Mouse (Mus musculus) kidney, embryonic 16.5 days (tissue): ENCODE data around the gene Shisa2. TPM values are rescaled to one million over a fixed set of nuclear protein-coding genes. Genes with fewer than 3 reads are reported as not detected.

Source experiments
- ATAC-seq: fragments of 200-750 bp; cut with Nextera tagmentation; 2 replicates; pipeline ENCODE4 v1.8.0; 2017; ENCODE audit warnings: moderate TSS enrichment; ENCODE audit not compliant: low FRiP score, low TSS enrichment
- H3K27ac ChIP-seq: fragments of 300-500 bp; sonication (generic); 2 replicates; pipeline ENCODE4 v1.5.1; 2014; ENCODE audit warnings: low read length
- H3K27me3 ChIP-seq: fragments of 300-500 bp; sonication (generic); 2 replicates; pipeline ENCODE4 v1.6.1; 2014; ENCODE audit warnings: low read length, control low read depth, mixed read lengths; ENCODE audit not compliant: insufficient read depth
- H3K36me3 ChIP-seq: fragments of 300-500 bp; sonication (generic); 2 replicates; pipeline ENCODE4 v1.6.1; 2014; ENCODE audit warnings: low read length, control low read depth, mixed read lengths; ENCODE audit not compliant: insufficient read depth
- H3K4me1 ChIP-seq: fragments of 300-500 bp; sonication (generic); 2 replicates; pipeline ENCODE4 v1.6.1; 2014; ENCODE audit warnings: low read length, control low read depth, mixed read lengths; ENCODE audit not compliant: insufficient read depth
- H3K4me2 ChIP-seq: fragments of 300-500 bp; sonication (generic); replicated peaks from 2 replicates; pipeline ENCODE4 v1.6.1; 2014; ENCODE audit warnings: low read depth, low read length
- H3K4me3 ChIP-seq: fragments of 300-500 bp; sonication (generic); 2 replicates; pipeline ENCODE4 v1.5.1; 2014; ENCODE audit warnings: mild to moderate bottlenecking, low read length
- H3K9ac ChIP-seq: fragments of 300-500 bp; sonication (generic); replicated peaks from 2 replicates; pipeline ENCODE4 v1.6.1; 2014; ENCODE audit warnings: low read length
- H3K9me3 ChIP-seq: fragments of 300-500 bp; sonication (generic); 2 replicates; pipeline ENCODE4 v1.6.1; 2016; ENCODE audit warnings: low read length, control low read depth
- WGBS: fragments of 180-500 bp; shearing (Covaris S2); extraction: QIAGEN DNeasy Blood & Tissue Kit; methylation state at CpG from one replicate; pipeline ENCODE4 v1.1.7; 2014; 5-methylcytosine and 5-hydroxymethylcytosine counted together
- polyA plus RNA-seq: library from polyadenylated mRNA; unstranded; fragments of >200 nt; fragmentation: Nextera tagmentation; extraction: Ambion mirVana; gene quantifications from 2 replicates; pipeline ENCODE4 v1.2.1, GENCODE M21; 2015

Shisa2 gene
- polyA plus RNA-seq, 1 experiment from 2014 or later: 12.8 TPM

DNA sequence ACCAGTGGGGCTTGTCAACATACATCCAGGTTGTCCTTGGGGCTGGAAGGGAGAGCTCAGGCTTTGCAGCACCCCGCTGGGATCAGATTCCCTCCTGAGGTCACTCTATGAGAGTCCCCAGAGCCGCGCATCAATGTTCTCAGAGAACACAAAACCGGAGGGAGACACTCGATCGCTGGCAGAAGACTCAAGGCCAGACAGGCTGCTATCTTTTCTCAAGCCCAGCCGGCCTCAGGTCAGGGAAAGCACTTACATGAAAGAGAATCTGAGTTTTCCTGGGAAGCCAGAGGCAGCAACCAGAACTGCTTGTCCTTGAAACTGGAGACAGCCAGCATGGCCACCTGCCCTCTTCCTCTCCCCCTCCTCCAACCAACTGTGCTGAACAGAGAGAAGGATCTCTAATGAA, 52.5 kb downstream of the Shisa2 start:
- Histone ChIP-seq H3K9me3 (no peaks in the 10 kb centered on the region), H3K27me3 (0 out of 2 replicates have a peak, but pooled peaks cover 3% of the 10 kb centered on the region), H3K4me1 (peaks cover 24% of the 10 kb centered on the region), H3K4me3 (no peak overlapping the region), H3K9ac (no peak overlapping the region), H3K4me2 (no peak overlapping the region), H3K27ac (peak overlapping the region; percentile 50), H3K36me3 (no peaks in the 10 kb centered on the region)
- peak; percentile 92 for ATAC-seq
- WGBS: 47% methylated on average over 7 of the region's 7 CpGs

Other genes with a start within 250 kb of the Shisa2 start
- gene Phf11c, start 229.9 kb upstream of the Shisa2 start, polyA plus RNA-seq: 0.50 and 0.74 TPM in 2 replicates
- gene Setdb2, start 184.4 kb upstream of the Shisa2 start, polyA plus RNA-seq: 10.2 and 10.7 TPM in 2 replicates
- gene Cab39l, start 184.3 kb upstream of the Shisa2 start, polyA plus RNA-seq: 43.6 and 43.7 TPM in 2 replicates
- gene Cdadc1, start 27.3 kb upstream of the Shisa2 start, polyA plus RNA-seq: 38.9 and 41.7 TPM in 2 replicates